Mouse (Mus musculus) small intestine, adult 2 months (tissue): ENCODE data around the gene Gp1ba.

Experiments
- CTCF ChIP-seq: fragments of 200-500 bp; IDR thresholded peaks from 2 replicates; pipeline ENCODE4 v1.5.1; 2012; ENCODE audit warnings: low read depth, mild to moderate bottlenecking, control low read depth, inconsistent platforms, low read length, moderate library complexity, mixed read lengths; ENCODE audit not compliant: insufficient replicate concordance, insufficient read length; ENCODE audit errors: extremely low read depth
- POLR2A ChIP-seq: fragments of 200-500 bp; IDR thresholded peaks from 2 replicates; pipeline ENCODE4 v1.6.1; 2012; ENCODE audit warnings: low read depth, mild to moderate bottlenecking, control low read depth, inconsistent platforms, low read length, moderate library complexity

DNA sequence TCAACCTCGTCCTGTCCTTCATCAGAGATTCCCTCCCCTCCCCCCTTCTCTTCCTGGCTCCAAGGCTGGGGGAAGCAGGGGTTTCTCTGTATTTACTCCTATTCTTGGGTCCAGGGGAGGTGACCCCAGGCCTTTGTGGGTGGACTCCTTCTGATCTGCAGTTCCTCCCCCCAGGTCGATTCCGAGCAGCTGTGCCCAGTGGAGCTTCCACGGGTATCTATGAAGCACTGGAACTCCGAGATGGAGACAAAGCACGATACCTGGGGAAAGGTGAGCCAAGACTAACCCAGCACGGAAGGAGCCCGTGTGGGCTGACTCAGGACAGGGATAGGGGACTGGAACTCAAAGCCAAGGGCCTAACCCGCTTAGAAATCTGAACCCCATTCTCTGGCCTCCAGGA lies 19.1 kb downstream of the Gp1ba start:
- TF ChIP-seq CTCF (no peak), POLR2A (no peak)
